Mouse (Mus musculus) stomach, embryonic 14.5 days (tissue): ENCODE measurements around the gene Fam210b. TPM values are rescaled to one million over a fixed set of nuclear protein-coding genes. Genes with fewer than 3 reads are reported as not detected.
A peak's percentile ranks its signal among the peaks of the same experiment; 100 is the strongest.
"Not testable (repeated sequence)": the region's sequence is repeated elsewhere in the genome, so short reads cannot be mapped to it uniquely, and the experiment has no call there.

Source experiments
- ATAC-seq: fragments of 200-750 bp; cut with Nextera tagmentation; 2 replicates; pipeline ENCODE4 v1.8.0; 2017; ENCODE audit warnings: low read depth, moderate TSS enrichment; ENCODE audit not compliant: insufficient number of reproducible peaks, insufficient read depth, low FRiP score
- H3K27ac ChIP-seq: fragments of 300-500 bp; sonication (generic); 2 replicates; pipeline ENCODE4 v1.5.1; 2014; ENCODE audit warnings: mild to moderate bottlenecking, low read length, moderate library complexity, mixed read lengths
- H3K27me3 ChIP-seq: fragments of 300-500 bp; sonication (generic); 2 replicates; pipeline ENCODE4 v1.6.1; 2014; ENCODE audit warnings: low read length, control low read depth, mixed read lengths; ENCODE audit not compliant: control insufficient read depth, insufficient read depth
- H3K36me3 ChIP-seq: fragments of 300-500 bp; sonication (generic); 2 replicates; pipeline ENCODE4 v1.6.1; 2014; ENCODE audit warnings: mild to moderate bottlenecking, control low read depth, low read length, moderate library complexity, mixed read lengths; ENCODE audit not compliant: control insufficient read depth, insufficient read depth
- H3K4me1 ChIP-seq: fragments of 300-500 bp; sonication (generic); 2 replicates; pipeline ENCODE4 v1.6.1; 2014; ENCODE audit warnings: low read length, control low read depth, mixed read lengths; ENCODE audit not compliant: control insufficient read depth, insufficient read depth
- H3K4me2 ChIP-seq: fragments of 300-500 bp; sonication (generic); replicated peaks from 2 replicates; pipeline ENCODE4 v1.6.1; 2014; ENCODE audit warnings: low read depth, low read length, control low read depth
- H3K4me3 ChIP-seq: fragments of 300-500 bp; sonication (generic); 2 replicates; pipeline ENCODE4 v1.5.1; 2014; ENCODE audit warnings: low read depth, low read length, control low read depth
- H3K9ac ChIP-seq: fragments of 300-500 bp; sonication (generic); replicated peaks from 2 replicates; pipeline ENCODE4 v1.6.1; 2014; ENCODE audit warnings: low read depth, mild to moderate bottlenecking, control low read depth, low read length, moderate library complexity, mixed read lengths
- H3K9me3 ChIP-seq: fragments of 300-500 bp; sonication (generic); 2 replicates; pipeline ENCODE4 v1.6.1; 2016; ENCODE audit warnings: low read depth, low read length, control low read depth; ENCODE audit not compliant: control insufficient read depth
- WGBS: fragments of 180-500 bp; shearing (Covaris S2); extraction: QIAGEN DNeasy Blood & Tissue Kit; methylation state at CpG from one replicate; pipeline ENCODE4 v1.1.7; 2014; 5-methylcytosine and 5-hydroxymethylcytosine counted together
- polyA plus RNA-seq: library from polyadenylated mRNA; unstranded; fragments of >200 nt; fragmentation: Nextera tagmentation; extraction: Ambion mirVana; gene quantifications from 2 replicates; pipeline ENCODE4 v1.2.1, GENCODE M21; 2014

Fam210b gene
- 10.7 and 11.2 TPM in 2 replicates for polyA plus RNA-seq

- H3K4me2 ChIP-seq, result peak within 1 kb of the TSS; percentile 98
- H3K27me3 ChIP-seq, result no peaks in the 10 kb centered on the region
- ATAC-seq, result peak; percentile 96
- no peaks in the 10 kb centered on the region for H3K36me3 ChIP-seq
- peak within 1 kb of the TSS; percentile 48 for H3K27ac ChIP-seq
- under 1% methylated on average over 34 of the region's 35 CpGs for whole genome bisulfite sequencing
- H3K4me1 ChIP-seq, result peaks cover 4% of the 10 kb centered on the region; the same call in 1 of the 2 replicates
- H3K9ac ChIP-seq, result peak within 1 kb of the TSS; percentile 45; the same call in 1 of the 2 replicates
- peak within 1 kb of the TSS; percentile 53 for H3K4me3 ChIP-seq
- H3K9me3 ChIP-seq, result peaks cover 3% of the 10 kb centered on the region; the same call in 1 of the 2 replicates
These were observed at the start of gene Fam210b for GRCm38 (mm10) chr2:172345258-172345738. Gene Fam210b (plus strand): TSS chr2:172345565.

GRCm38 (mm10) chr2:172298083-172298482 is 47.3 kb upstream of the Fam210b start:
- WGBS, result 38% methylated on average over 1 of the region's 1 CpGs
- Histone ChIP-seq H3K4me2 (no peak overlapping the region), H3K9me3 (no peaks in the 10 kb centered on the region), H3K36me3 (no peaks in the 10 kb centered on the region), H3K9ac (no peak overlapping the region), H3K4me3 (no peak overlapping the region), H3K27me3 (no peaks in the 10 kb centered on the region), H3K4me1 (no peaks in the 10 kb centered on the region), H3K27ac (no peak overlapping the region)
- ATAC-seq, result no peak

- Histone ChIP-seq H3K27ac (no peak overlapping the region), H3K9ac (no peak overlapping the region), H3K36me3 (no peaks in the 10 kb centered on the region), H3K27me3 (no peaks in the 10 kb centered on the region), H3K4me3 (no peak overlapping the region), H3K4me2 (no peak overlapping the region), H3K4me1 (no peaks in the 10 kb centered on the region), H3K9me3 (no peaks in the 10 kb centered on the region)
- WGBS, result 33% methylated on average over 1 of the region's 1 CpGs
- no peak for ATAC-seq
These were observed 46.8 kb upstream of the Fam210b start for GRCm38 (mm10) chr2:172298542-172298941.

- WGBS, result 33% methylated on average over 14 of the region's 14 CpGs
- Histone ChIP-seq H3K27ac (no peak overlapping the region), H3K9me3 (no peaks in the 10 kb centered on the region), H3K27me3 (no peaks in the 10 kb centered on the region), H3K36me3 (no peaks in the 10 kb centered on the region), H3K4me2 (no peak overlapping the region), H3K4me1 (no peaks in the 10 kb centered on the region), H3K9ac (no peak overlapping the region), H3K4me3 (no peak overlapping the region)
- ATAC-seq, result no peak
These were observed 46.0 kb upstream of the Fam210b start for GRCm38 (mm10) chr2:172299126-172299921.

GRCm38 (mm10) chr2:172302396-172302795 is 43.0 kb upstream of the Fam210b start:
- Histone ChIP-seq H3K9ac (no peak overlapping the region), H3K36me3 (no peaks in the 10 kb centered on the region), H3K27me3 (no peaks in the 10 kb centered on the region), H3K9me3 (no peaks in the 10 kb centered on the region), H3K4me3 (no peak overlapping the region), H3K27ac (no peak overlapping the region), H3K4me1 (no peaks in the 10 kb centered on the region), H3K4me2 (no peak overlapping the region)
- 81% methylated on average over 5 of the region's 5 CpGs for WGBS
- ATAC-seq, result no peak

- no peaks in the 10 kb centered on the region for H3K27me3 ChIP-seq
- H3K4me1 ChIP-seq, result no peaks in the 10 kb centered on the region
- H3K36me3 ChIP-seq, result no peaks in the 10 kb centered on the region
- no peak overlapping the region for H3K9ac ChIP-seq
- H3K4me3 ChIP-seq, result no peak overlapping the region
- no peak for ATAC-seq
- H3K4me2 ChIP-seq, result no peak overlapping the region
- no peaks in the 10 kb centered on the region for H3K9me3 ChIP-seq
- H3K27ac ChIP-seq, result no peak overlapping the region
- WGBS, result 57% methylated on average over 8 of the region's 8 CpGs
These were observed 41.2 kb upstream of the Fam210b start for GRCm38 (mm10) chr2:172304118-172304708.

GRCm38 (mm10) chr2:172305546-172305945 is 39.8 kb upstream of the Fam210b start:
- not testable (repeated sequence) for H3K27ac ChIP-seq, H3K27me3 ChIP-seq, ATAC-seq, H3K36me3 ChIP-seq, H3K4me3 ChIP-seq, H3K9me3 ChIP-seq, H3K4me2 ChIP-seq, H3K4me1 ChIP-seq, H3K9ac ChIP-seq
- 74% methylated on average over 7 of the region's 7 CpGs for WGBS

GRCm38 (mm10) chr2:172306544-172306943 is 38.8 kb upstream of the Fam210b start:
- Histone ChIP-seq H3K4me2 (no peak overlapping the region), H3K4me3 (no peak overlapping the region), H3K36me3 (no peaks in the 10 kb centered on the region), H3K9me3 (no peaks in the 10 kb centered on the region), H3K9ac (no peak overlapping the region), H3K27me3 (no peaks in the 10 kb centered on the region), H3K4me1 (no peaks in the 10 kb centered on the region), H3K27ac (no peak overlapping the region)
- WGBS, result 62% methylated on average over 4 of the region's 4 CpGs
- ATAC-seq, result no peak
